Mouse (Mus musculus): ENCODE data around the gene Ap3m1. TPM values are rescaled to one million over a fixed set of nuclear protein-coding genes. Genes with fewer than 3 reads are reported as not detected.

Gene Ap3m1
- polyA plus RNA-seq, 1 experiment from 2014 or later, result 72.3 TPM

DNA sequence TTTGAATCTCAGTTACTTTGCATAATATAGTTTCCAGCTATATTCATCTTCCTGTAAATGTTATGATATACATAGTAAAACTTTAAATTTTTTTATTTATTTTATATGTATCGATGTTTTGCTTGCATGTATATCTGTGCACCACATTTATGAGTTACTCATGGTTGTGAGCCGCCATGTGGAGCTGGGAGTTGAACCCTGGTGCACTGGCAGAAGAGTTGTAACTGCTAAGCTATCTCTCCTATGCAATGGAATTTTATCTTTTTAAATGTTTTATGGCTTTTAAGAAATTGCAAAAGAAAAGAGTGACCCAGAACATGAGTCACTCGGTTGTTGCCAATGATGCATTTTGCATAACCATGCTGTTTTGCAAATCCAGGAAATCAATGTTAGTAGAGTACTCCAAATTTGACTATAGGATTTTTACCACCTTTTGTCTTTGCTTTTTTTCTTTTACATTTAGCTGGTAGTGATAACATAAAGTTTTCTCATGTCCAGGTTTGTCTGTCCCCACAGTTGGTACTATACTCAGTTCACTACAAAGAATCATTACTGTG lies 38.7 kb upstream of the Ap3m1 start:
- H3K27me3 ChIP-seq (ENCODE audit: control insufficient read depth, insufficient read depth, low read length), result no peaks in the 10 kb centered on the region
- 95% methylated on average over 3 of the region's 3 CpGs for WGBS
- no peak overlapping the region for H3K4me3 ChIP-seq (ENCODE audit: control insufficient read depth in 1 of 2, insufficient read depth in 1 of 2, low read depth in 1 of 2, low read length in 2 of 2)
- no peak overlapping the region for H3K27ac ChIP-seq (replicated peaks in 1 of 2; ENCODE audit: control insufficient read depth in 1 of 2, insufficient read depth in 1 of 2, low read depth in 2 of 2, low read length in 2 of 2)
- H3K9me3 ChIP-seq (ENCODE audit: control insufficient read depth, low read length), result no peaks in the 10 kb centered on the region
- no peak overlapping the region for H3K9ac ChIP-seq (ENCODE audit: low read length)
- no peak overlapping the region for H3K4me2 ChIP-seq (ENCODE audit: low read length)
- peaks cover 18 to 47% of the 10 kb centered on the region in 2 experiments for H3K4me1 ChIP-seq (ENCODE audit: control insufficient read depth in 2 of 2, insufficient read depth in 2 of 2, low read length in 2 of 2)
- ATAC-seq (ENCODE audit: insufficient number of reproducible peaks, insufficient read depth, low FRiP score, low read depth), result no peak
- H3K36me3 ChIP-seq (ENCODE audit: control insufficient read depth, insufficient read depth, low read length), result peaks cover 13% of the 10 kb centered on the region

- Histone ChIP-seq H3K4me3 (ENCODE audit: control insufficient read depth in 1 of 2, insufficient read depth in 1 of 2, low read depth in 1 of 2, low read length in 2 of 2) (no peak overlapping the region), H3K9me3 (ENCODE audit: control insufficient read depth, low read length) (no peaks in the 10 kb centered on the region), H3K9ac (ENCODE audit: low read length) (no peak overlapping the region), H3K4me2 (ENCODE audit: low read length) (no peak overlapping the region), H3K27me3 (ENCODE audit: control insufficient read depth, insufficient read depth, low read length) (no peaks in the 10 kb centered on the region), H3K27ac (replicated peaks in 1 of 2; ENCODE audit: control insufficient read depth in 1 of 2, insufficient read depth in 1 of 2, low read depth in 2 of 2, low read length in 2 of 2) (no peak overlapping the region), H3K4me1 (ENCODE audit: control insufficient read depth in 2 of 2, insufficient read depth in 2 of 2, low read length in 2 of 2) (peaks cover 18 to 49% of the 10 kb centered on the region in 2 experiments), H3K36me3 (ENCODE audit: control insufficient read depth, insufficient read depth, low read length) (peaks cover 13% of the 10 kb centered on the region)
- ATAC-seq (ENCODE audit: insufficient number of reproducible peaks, insufficient read depth, low FRiP score, low read depth), result no peak
- WGBS, result 62% methylated on average over 3 of the region's 3 CpGs
Observed at GRCm38 (mm10) chr14:21090400-21090799, 38.1 kb upstream of the Ap3m1 start.

DNA sequence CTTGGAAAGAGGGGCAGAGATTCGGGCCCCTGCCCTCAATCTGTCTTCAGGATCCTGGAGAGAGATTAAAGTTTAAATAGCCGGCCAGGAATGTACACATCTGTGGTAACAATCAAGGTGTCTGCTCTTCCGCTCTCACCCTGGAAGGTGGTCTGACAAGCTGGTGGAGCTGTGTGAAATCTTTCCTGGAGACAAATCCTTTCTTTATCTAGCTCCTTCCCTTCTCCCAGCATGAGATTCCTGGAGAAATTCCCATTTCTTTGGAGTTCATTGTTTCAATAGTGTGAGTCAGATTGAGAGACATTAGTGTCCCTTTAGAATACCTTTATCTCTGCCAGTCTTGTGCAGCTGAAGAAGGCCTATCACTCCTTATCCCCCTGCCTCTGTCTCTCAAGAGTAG lies 36.4 kb upstream of the Ap3m1 start:
- H3K4me2 ChIP-seq (ENCODE audit: low read length), result no peak overlapping the region
- H3K36me3 ChIP-seq (ENCODE audit: control insufficient read depth, insufficient read depth, low read length), result peaks cover 13% of the 10 kb centered on the region
- peak overlapping the region; percentile 25; the same call in 1 of the 2 replicates for H3K9ac ChIP-seq (ENCODE audit: low read length)
- 0 out of 4 replicates have a peak overlapping the region, but pooled peaks of 1 of the 2 experiments have one; percentile 2 for H3K27ac ChIP-seq (replicated peaks in 1 of 2; ENCODE audit: control insufficient read depth in 1 of 2, insufficient read depth in 1 of 2, low read depth in 2 of 2, low read length in 2 of 2)
- H3K27me3 ChIP-seq (ENCODE audit: control insufficient read depth, insufficient read depth, low read length), result no peaks in the 10 kb centered on the region
- H3K9me3 ChIP-seq (ENCODE audit: control insufficient read depth, low read length), result no peaks in the 10 kb centered on the region
- peaks cover 22 to 50% of the 10 kb centered on the region in 2 experiments for H3K4me1 ChIP-seq (ENCODE audit: control insufficient read depth in 2 of 2, insufficient read depth in 2 of 2, low read length in 2 of 2)
- 32% methylated on average over 3 of the region's 3 CpGs for WGBS
- no peak for ATAC-seq (ENCODE audit: insufficient number of reproducible peaks, insufficient read depth, low FRiP score, low read depth)
- H3K4me3 ChIP-seq (ENCODE audit: control insufficient read depth in 1 of 2, insufficient read depth in 1 of 2, low read depth in 1 of 2, low read length in 2 of 2), result no peak overlapping the region

GRCm38 (mm10) chr14:21087390-21088060 lies 35.2 kb upstream of the Ap3m1 start:
- H3K36me3 ChIP-seq (ENCODE audit: control insufficient read depth, insufficient read depth, low read length), result peaks cover 4% of the 10 kb centered on the region
- H3K27me3 ChIP-seq (ENCODE audit: control insufficient read depth, insufficient read depth, low read length), result no peaks in the 10 kb centered on the region
- H3K9me3 ChIP-seq (ENCODE audit: control insufficient read depth, low read length), result no peaks in the 10 kb centered on the region
- no peak overlapping the region for H3K4me3 ChIP-seq (ENCODE audit: control insufficient read depth in 1 of 2, insufficient read depth in 1 of 2, low read depth in 1 of 2, low read length in 2 of 2)
- WGBS, result 35% methylated on average over 4 of the region's 4 CpGs
- H3K4me1 ChIP-seq (ENCODE audit: control insufficient read depth in 2 of 2, insufficient read depth in 2 of 2, low read length in 2 of 2), result peaks cover 25 to 62% of the 10 kb centered on the region in 2 experiments
- H3K27ac ChIP-seq (replicated peaks in 1 of 2; ENCODE audit: control insufficient read depth in 1 of 2, insufficient read depth in 1 of 2, low read depth in 2 of 2, low read length in 2 of 2), result peak overlapping the region; percentile 86 to 89
- 0 out of 2 replicates have a peak, but pooled peaks have one; percentile 26 for ATAC-seq (ENCODE audit: insufficient number of reproducible peaks, insufficient read depth, low FRiP score, low read depth)
- peak overlapping the region; percentile 42 for H3K4me2 ChIP-seq (ENCODE audit: low read length)
- peak overlapping the region; percentile 18; the same call in 1 of the 2 replicates for H3K9ac ChIP-seq (ENCODE audit: low read length)

GRCm38 (mm10) chr14:21086827-21087351 lies 34.6 kb upstream of the Ap3m1 start:
- H3K9me3 ChIP-seq (ENCODE audit: control insufficient read depth, low read length), result no peaks in the 10 kb centered on the region
- peak overlapping the region; percentile 86 to 89 for H3K27ac ChIP-seq (replicated peaks in 1 of 2; ENCODE audit: control insufficient read depth in 1 of 2, insufficient read depth in 1 of 2, low read depth in 2 of 2, low read length in 2 of 2)
- no peaks in the 10 kb centered on the region for H3K27me3 ChIP-seq (ENCODE audit: control insufficient read depth, insufficient read depth, low read length)
- H3K4me3 ChIP-seq (ENCODE audit: control insufficient read depth in 1 of 2, insufficient read depth in 1 of 2, low read depth in 1 of 2, low read length in 2 of 2), result no peak overlapping the region
- no peaks in the 10 kb centered on the region for H3K36me3 ChIP-seq (ENCODE audit: control insufficient read depth, insufficient read depth, low read length)
- no peak for ATAC-seq (ENCODE audit: insufficient number of reproducible peaks, insufficient read depth, low FRiP score, low read depth)
- H3K4me2 ChIP-seq (ENCODE audit: low read length), result peak overlapping the region; percentile 42
- H3K9ac ChIP-seq (ENCODE audit: low read length), result peak overlapping the region; percentile 18; the same call in 1 of the 2 replicates
- peaks cover 26 to 67% of the 10 kb centered on the region in 2 experiments for H3K4me1 ChIP-seq (ENCODE audit: control insufficient read depth in 2 of 2, insufficient read depth in 2 of 2, low read length in 2 of 2)
- WGBS, result 11% methylated on average over 7 of the region's 7 CpGs

GRCm38 (mm10) chr14:21086106-21086505 lies 33.8 kb upstream of the Ap3m1 start:
- WGBS, result 10% methylated on average over 2 of the region's 2 CpGs
- H3K27me3 ChIP-seq (ENCODE audit: control insufficient read depth, insufficient read depth, low read length), result no peaks in the 10 kb centered on the region
- peaks cover 26 to 73% of the 10 kb centered on the region in 2 experiments for H3K4me1 ChIP-seq (ENCODE audit: control insufficient read depth in 2 of 2, insufficient read depth in 2 of 2, low read length in 2 of 2)
- no peak overlapping the region for H3K4me3 ChIP-seq (ENCODE audit: control insufficient read depth in 1 of 2, insufficient read depth in 1 of 2, low read depth in 1 of 2, low read length in 2 of 2)
- no peaks in the 10 kb centered on the region for H3K9me3 ChIP-seq (ENCODE audit: control insufficient read depth, low read length)
- peak overlapping the region; percentile 42; the same call in 1 of the 2 replicates for H3K4me2 ChIP-seq (ENCODE audit: low read length)
- no peak for ATAC-seq (ENCODE audit: insufficient number of reproducible peaks, insufficient read depth, low FRiP score, low read depth)
- H3K36me3 ChIP-seq (ENCODE audit: control insufficient read depth, insufficient read depth, low read length), result no peaks in the 10 kb centered on the region
- H3K27ac ChIP-seq (replicated peaks in 1 of 2; ENCODE audit: control insufficient read depth in 1 of 2, insufficient read depth in 1 of 2, low read depth in 2 of 2, low read length in 2 of 2), result peak overlapping the region in 1 of 2 experiments; percentile 89; a peak in 2 of 4 replicates
- peak overlapping the region; percentile 18; the same call in 1 of the 2 replicates for H3K9ac ChIP-seq (ENCODE audit: low read length)

GRCm38 (mm10) chr14:21085666-21086065 lies 33.4 kb upstream of the Ap3m1 start:
- no peaks in the 10 kb centered on the region for H3K27me3 ChIP-seq (ENCODE audit: control insufficient read depth, insufficient read depth, low read length)
- H3K27ac ChIP-seq (replicated peaks in 1 of 2; ENCODE audit: control insufficient read depth in 1 of 2, insufficient read depth in 1 of 2, low read depth in 2 of 2, low read length in 2 of 2), result peak overlapping the region in 1 of 2 experiments; percentile 89; a peak in 3 of 4 replicates
- no peak overlapping the region for H3K4me3 ChIP-seq (ENCODE audit: control insufficient read depth in 1 of 2, insufficient read depth in 1 of 2, low read depth in 1 of 2, low read length in 2 of 2)
- no peak overlapping the region for H3K4me2 ChIP-seq (ENCODE audit: low read length)
- peaks cover 26 to 73% of the 10 kb centered on the region in 2 experiments for H3K4me1 ChIP-seq (ENCODE audit: control insufficient read depth in 2 of 2, insufficient read depth in 2 of 2, low read length in 2 of 2)
- no peaks in the 10 kb centered on the region for H3K9me3 ChIP-seq (ENCODE audit: control insufficient read depth, low read length)
- ATAC-seq (ENCODE audit: insufficient number of reproducible peaks, insufficient read depth, low FRiP score, low read depth), result no peak
- no peaks in the 10 kb centered on the region for H3K36me3 ChIP-seq (ENCODE audit: control insufficient read depth, insufficient read depth, low read length)
- no peak overlapping the region for H3K9ac ChIP-seq (ENCODE audit: low read length)
- 58% methylated on average over 5 of the region's 5 CpGs for WGBS
